Mouse (Mus musculus) embryonic facial prominence, embryonic 12.5 days (tissue): ENCODE data around the gene Cd47. TPM values are rescaled to one million over a fixed set of nuclear protein-coding genes. Genes with fewer than 3 reads are reported as not detected.

Source experiments
- ATAC-seq: fragments of 200-750 bp; cut with Nextera tagmentation; 2 replicates; pipeline ENCODE4 v1.8.0; 2017; ENCODE audit not compliant: insufficient number of reproducible peaks, insufficient read depth, low FRiP score, low TSS enrichment
- H3K27ac ChIP-seq: fragments of 300-500 bp; sonication (generic); 2 replicates; pipeline ENCODE4 v1.5.1; 2016; ENCODE audit warnings: mild to moderate bottlenecking
- H3K27me3 ChIP-seq: fragments of 300-500 bp; sonication (generic); 2 replicates; pipeline ENCODE4 v1.6.1; 2016; ENCODE audit warnings: mild to moderate bottlenecking, moderate library complexity
- H3K36me3 ChIP-seq: fragments of 300-500 bp; sonication (generic); 2 replicates; pipeline ENCODE4 v1.6.1; 2016; ENCODE audit warnings: mild to moderate bottlenecking
- H3K4me1 ChIP-seq: fragments of 300-500 bp; sonication (generic); 2 replicates; pipeline ENCODE4 v1.6.1; 2016
- H3K4me2 ChIP-seq: fragments of 300-500 bp; sonication (generic); replicated peaks from 2 replicates; pipeline ENCODE4 v1.6.1; 2016; ENCODE audit warnings: mild to moderate bottlenecking, moderate library complexity
- H3K4me3 ChIP-seq: fragments of 300-500 bp; sonication (generic); 2 replicates; pipeline ENCODE4 v1.5.1; 2016; ENCODE audit warnings: mild to moderate bottlenecking
- H3K9ac ChIP-seq: fragments of 300-500 bp; sonication (generic); 2 replicates; pipeline ENCODE4 v1.6.1; 2016; ENCODE audit warnings: mild to moderate bottlenecking, moderate library complexity
- H3K9me3 ChIP-seq: fragments of 300-500 bp; sonication (generic); 2 replicates; pipeline ENCODE4 v1.6.1; 2016; ENCODE audit warnings: mild to moderate bottlenecking, moderate library complexity
- WGBS: fragments of 180-500 bp; shearing (Covaris S2); methylation state at CpG from one replicate; pipeline ENCODE4 v1.1.7; 2016; 5-methylcytosine and 5-hydroxymethylcytosine counted together
- polyA plus RNA-seq: library from polyadenylated mRNA; unstranded; fragments of >200 nt; fragmentation: Nextera tagmentation; extraction: Ambion mirVana; gene quantifications from 2 replicates; pipeline ENCODE4 v1.2.1, GENCODE M21; 2016

The Cd47 gene
- polyA plus RNA-seq, 1 experiment from 2014 or later, result 59.8 TPM

DNA sequence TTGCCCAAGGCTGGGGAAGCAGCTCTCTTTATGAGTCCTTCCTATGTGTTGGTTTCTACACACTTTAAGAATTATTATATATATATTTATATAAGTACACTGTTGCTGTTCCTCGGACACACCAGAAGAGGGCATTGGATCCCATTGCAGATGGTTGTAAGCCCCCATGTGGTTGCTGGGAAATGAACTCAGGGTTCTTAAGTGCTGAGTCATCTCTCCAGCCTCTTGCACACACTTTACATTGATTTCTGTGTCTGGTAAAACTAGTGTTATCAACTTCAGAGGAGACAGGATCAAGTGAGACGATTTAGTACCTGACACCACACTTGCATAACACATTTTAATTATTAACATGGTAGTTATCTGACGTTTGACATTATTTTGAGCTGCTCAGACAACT lies 146.7 kb downstream of the Cd47 start:
- H3K9ac ChIP-seq, result no peak overlapping the region
- H3K4me1 ChIP-seq, result no peaks in the 10 kb centered on the region
- no peak overlapping the region for H3K4me3 ChIP-seq
- WGBS, result 78% methylated on average over 3 of the region's 3 CpGs
- H3K4me2 ChIP-seq, result no peak overlapping the region
- no peaks in the 10 kb centered on the region for H3K9me3 ChIP-seq
- no peak overlapping the region for H3K27ac ChIP-seq
- H3K27me3 ChIP-seq, result no peaks in the 10 kb centered on the region
- no peak for ATAC-seq
- no peaks in the 10 kb centered on the region for H3K36me3 ChIP-seq

- Histone ChIP-seq H3K4me2 (no peak overlapping the region), H3K9ac (no peak overlapping the region), H3K36me3 (no peaks in the 10 kb centered on the region), H3K4me1 (no peaks in the 10 kb centered on the region), H3K27me3 (no peaks in the 10 kb centered on the region), H3K27ac (no peak overlapping the region), H3K9me3 (no peaks in the 10 kb centered on the region), H3K4me3 (no peak overlapping the region)
- ATAC-seq, result no peak
- WGBS, result 93% methylated on average over 7 of the region's 7 CpGs
These were observed 147.3 kb downstream of the Cd47 start for GRCm38 (mm10) chr16:49947610-49948009.

DNA sequence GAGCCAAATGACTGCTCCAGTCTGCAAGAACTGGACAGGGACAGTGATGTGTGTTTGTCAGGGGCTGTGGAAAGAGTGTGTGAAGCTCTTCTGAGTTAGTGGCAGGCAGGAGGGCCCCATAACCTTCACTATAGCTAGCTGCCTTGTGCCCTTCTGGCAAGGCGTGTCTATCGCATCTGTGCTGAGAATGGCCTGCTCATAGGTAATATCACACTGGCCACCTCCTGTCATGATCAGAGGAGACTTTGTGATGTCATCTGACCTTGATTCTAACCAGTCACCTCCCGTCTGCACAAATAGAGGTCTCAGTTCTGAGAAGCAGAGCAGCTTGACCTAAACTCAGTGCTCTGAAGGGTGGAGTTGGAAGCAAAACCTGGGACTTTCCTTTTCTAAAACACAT lies 148.0 kb downstream of the Cd47 start:
- no peaks in the 10 kb centered on the region for H3K9me3 ChIP-seq
- no peak overlapping the region for H3K9ac ChIP-seq
- no peak overlapping the region for H3K4me3 ChIP-seq
- no peak overlapping the region for H3K27ac ChIP-seq
- no peaks in the 10 kb centered on the region for H3K27me3 ChIP-seq
- H3K36me3 ChIP-seq, result no peaks in the 10 kb centered on the region
- 76% methylated on average over 3 of the region's 3 CpGs for WGBS
- no peak overlapping the region for H3K4me2 ChIP-seq
- ATAC-seq, result no peak
- no peaks in the 10 kb centered on the region for H3K4me1 ChIP-seq

DNA sequence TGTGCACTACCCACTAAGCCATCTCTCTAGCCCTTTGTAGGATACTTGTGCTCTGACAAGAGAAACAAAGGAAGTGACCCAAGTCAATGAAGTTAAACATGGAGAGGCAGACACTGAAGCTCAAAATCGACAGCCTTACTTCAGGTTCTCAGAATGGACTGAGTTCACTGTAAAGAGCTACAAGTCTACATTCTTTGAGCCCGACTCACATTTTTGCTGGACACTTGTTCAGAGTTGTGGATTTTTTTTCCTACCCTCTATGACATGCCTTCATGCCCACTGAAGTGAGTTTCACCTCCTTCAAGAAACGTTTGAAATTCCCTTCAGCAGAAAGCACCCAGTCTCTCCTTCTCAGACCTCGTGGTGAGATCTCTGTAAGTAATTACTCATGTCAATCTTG lies 148.9 kb downstream of the Cd47 start:
- Histone ChIP-seq H3K27me3 (no peaks in the 10 kb centered on the region), H3K36me3 (no peaks in the 10 kb centered on the region), H3K9ac (no peak overlapping the region), H3K9me3 (no peaks in the 10 kb centered on the region), H3K4me1 (no peaks in the 10 kb centered on the region), H3K27ac (no peak overlapping the region), H3K4me2 (no peak overlapping the region), H3K4me3 (no peak overlapping the region)
- ATAC-seq, result no peak
- WGBS, result 51% methylated on average over 4 of the region's 4 CpGs

GRCm38 (mm10) chr16:49950340-49950739 lies 150.0 kb downstream of the Cd47 start:
- no peak for ATAC-seq
- 75% methylated on average over 2 of the region's 2 CpGs for WGBS
- H3K4me3 ChIP-seq, result no peak overlapping the region
- no peak overlapping the region for H3K27ac ChIP-seq
- no peaks in the 10 kb centered on the region for H3K36me3 ChIP-seq
- no peaks in the 10 kb centered on the region for H3K4me1 ChIP-seq
- H3K9me3 ChIP-seq, result no peaks in the 10 kb centered on the region
- no peak overlapping the region for H3K9ac ChIP-seq
- no peak overlapping the region for H3K4me2 ChIP-seq
- no peaks in the 10 kb centered on the region for H3K27me3 ChIP-seq

DNA sequence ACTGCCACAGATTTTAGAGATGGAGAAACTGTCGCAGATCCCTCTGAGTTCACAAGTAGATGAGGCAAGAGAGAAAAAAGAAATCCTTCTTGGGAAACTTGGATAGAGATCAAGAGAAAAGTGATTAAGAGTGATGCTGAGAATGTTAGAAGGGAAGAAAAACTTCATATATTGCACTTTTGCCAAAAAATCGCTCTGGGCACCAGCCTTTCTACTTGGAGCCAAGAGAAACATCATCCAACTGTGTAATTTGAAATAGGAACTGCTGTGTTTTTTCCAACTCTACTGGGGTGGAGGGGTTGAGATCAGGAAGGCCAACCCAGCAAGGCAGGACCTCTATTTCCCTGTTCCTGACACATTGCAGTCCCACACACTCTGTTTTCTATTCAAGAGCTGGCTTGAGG lies 151.0 kb downstream of the Cd47 start:
- 81% methylated on average over 2 of the region's 2 CpGs for WGBS
- ATAC-seq, result no peak

GRCm38 (mm10) chr16:49951925-49952523 lies 151.7 kb downstream of the Cd47 start:
- Histone ChIP-seq H3K27me3 (no peaks in the 10 kb centered on the region), H3K36me3 (no peaks in the 10 kb centered on the region), H3K27ac (peak overlapping the region; percentile 25; the same call in 1 of the 2 replicates), H3K9me3 (no peaks in the 10 kb centered on the region), H3K9ac (no peak overlapping the region), H3K4me2 (no peak overlapping the region), H3K4me1 (no peaks in the 10 kb centered on the region), H3K4me3 (no peak overlapping the region)
- 83% methylated on average over 8 of the region's 8 CpGs for WGBS
- ATAC-seq, result no peak

More for the DNA sequence above, 151.0 kb downstream of the Cd47 start:
- H3K27ac ChIP-seq, result peak overlapping the region; percentile 25; the same call in 1 of the 2 replicates
- no peaks in the 10 kb centered on the region for H3K4me1 ChIP-seq
- H3K9ac ChIP-seq, result no peak overlapping the region
- H3K9me3 ChIP-seq, result no peaks in the 10 kb centered on the region
- H3K36me3 ChIP-seq, result no peaks in the 10 kb centered on the region
- H3K4me3 ChIP-seq, result no peak overlapping the region
- no peaks in the 10 kb centered on the region for H3K27me3 ChIP-seq
- H3K4me2 ChIP-seq, result no peak overlapping the region

GRCm38 (mm10) chr16:49953817-49954216 lies 153.5 kb downstream of the Cd47 start:
- H3K36me3 ChIP-seq, result no peaks in the 10 kb centered on the region
- no peak overlapping the region for H3K4me2 ChIP-seq
- 63% methylated on average over 3 of the region's 3 CpGs for WGBS
- no peak overlapping the region for H3K27ac ChIP-seq
- no peak for ATAC-seq
- no peak overlapping the region for H3K4me3 ChIP-seq
- no peak overlapping the region for H3K9ac ChIP-seq
- no peaks in the 10 kb centered on the region for H3K4me1 ChIP-seq
- H3K27me3 ChIP-seq, result no peaks in the 10 kb centered on the region
- no peaks in the 10 kb centered on the region for H3K9me3 ChIP-seq

- Histone ChIP-seq H3K27ac (no peak overlapping the region), H3K4me3 (no peak overlapping the region), H3K4me1 (no peaks in the 10 kb centered on the region), H3K9me3 (no peaks in the 10 kb centered on the region), H3K4me2 (no peak overlapping the region), H3K9ac (no peak overlapping the region), H3K27me3 (no peaks in the 10 kb centered on the region), H3K36me3 (no peaks in the 10 kb centered on the region)
- 90% methylated on average over 10 of the region's 10 CpGs for WGBS
- no peak for ATAC-seq
These were observed 154.6 kb downstream of the Cd47 start for GRCm38 (mm10) chr16:49954909-49955308.

DNA sequence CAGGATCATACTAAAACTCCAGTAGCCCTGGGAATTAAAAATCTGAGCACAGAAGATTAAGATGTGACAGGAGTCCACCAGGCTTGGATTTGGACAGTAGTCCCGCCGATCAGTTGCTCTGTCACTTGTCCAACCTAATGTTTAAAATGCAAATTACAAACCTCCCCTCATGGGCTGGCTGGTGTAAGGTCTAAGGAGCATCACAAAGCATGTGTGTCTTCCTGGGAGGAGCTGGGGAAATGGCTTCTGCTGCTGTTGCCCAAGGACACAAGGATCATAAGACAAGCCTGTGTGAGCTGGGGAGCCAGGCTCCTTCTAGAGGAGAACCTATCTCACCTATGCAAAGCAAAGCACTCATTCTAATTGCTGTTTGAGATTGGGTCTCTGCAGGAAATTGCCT lies 155.0 kb downstream of the Cd47 start:
- Histone ChIP-seq H3K36me3 (no peaks in the 10 kb centered on the region), H3K9ac (no peak overlapping the region), H3K4me1 (no peaks in the 10 kb centered on the region), H3K27me3 (no peaks in the 10 kb centered on the region), H3K4me3 (no peak overlapping the region), H3K27ac (no peak overlapping the region), H3K4me2 (no peak overlapping the region), H3K9me3 (no peaks in the 10 kb centered on the region)
- ATAC-seq, result no peak
- WGBS, result 91% methylated on average over 2 of the region's 2 CpGs

DNA sequence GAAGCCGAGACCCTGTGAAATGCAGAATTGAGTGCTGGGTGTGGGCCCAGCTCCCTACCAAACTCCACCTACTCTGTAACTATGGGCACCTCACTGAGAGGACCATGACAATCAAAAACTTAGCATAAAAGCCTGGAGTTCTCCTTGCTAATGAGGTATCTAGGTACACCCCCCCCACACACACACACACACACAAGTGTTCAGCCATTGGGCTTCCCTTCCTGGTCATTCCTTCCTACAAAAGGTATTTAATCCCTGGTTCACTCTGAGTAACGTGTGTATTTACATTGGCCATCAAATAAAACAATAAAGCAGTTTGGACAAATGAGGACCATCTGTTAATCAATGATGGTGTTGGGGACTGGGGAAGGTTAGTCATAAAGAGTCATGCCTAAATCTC lies 155.6 kb downstream of the Cd47 start:
- no peak overlapping the region for H3K27ac ChIP-seq
- H3K9me3 ChIP-seq, result no peaks in the 10 kb centered on the region
- H3K27me3 ChIP-seq, result no peaks in the 10 kb centered on the region
- H3K9ac ChIP-seq, result no peak overlapping the region
- no peaks in the 10 kb centered on the region for H3K36me3 ChIP-seq
- no peak overlapping the region for H3K4me2 ChIP-seq
- WGBS, result 73% methylated on average over 2 of the region's 2 CpGs
- no peak overlapping the region for H3K4me3 ChIP-seq
- ATAC-seq, result no peak
- H3K4me1 ChIP-seq, result no peaks in the 10 kb centered on the region

- Histone ChIP-seq H3K36me3 (no peaks in the 10 kb centered on the region), H3K9me3 (no peaks in the 10 kb centered on the region), H3K27me3 (no peaks in the 10 kb centered on the region), H3K4me3 (no peak overlapping the region), H3K27ac (no peak overlapping the region), H3K4me2 (no peak overlapping the region), H3K4me1 (no peaks in the 10 kb centered on the region), H3K9ac (no peak overlapping the region)
- WGBS, result 80% methylated on average over 7 of the region's 7 CpGs
- ATAC-seq, result no peak
These were observed 156.4 kb downstream of the Cd47 start for GRCm38 (mm10) chr16:49956531-49957302.
